Comparison of ENCODE assay signal across 19 mouse cellular contexts in the genomic region with DNA sequence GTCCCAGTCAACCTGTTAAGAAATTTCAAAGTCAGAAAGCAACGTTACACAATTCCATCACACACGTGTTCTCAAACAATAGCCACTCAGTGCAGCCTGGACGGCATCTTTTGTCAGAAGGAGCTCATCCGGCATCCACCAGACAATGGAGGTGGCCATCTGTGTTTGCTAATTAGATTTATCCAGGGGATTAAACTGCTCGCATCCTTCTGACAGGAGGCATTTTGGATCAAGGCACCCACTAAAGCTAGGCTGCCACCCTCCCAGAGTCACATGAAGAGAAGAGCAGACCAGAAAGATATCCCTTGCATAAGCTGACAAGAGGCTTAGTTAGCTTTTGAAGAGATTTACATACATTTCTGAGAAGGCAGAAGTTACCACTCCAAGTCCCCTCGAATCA.
DNase-seq lines count a peak whose midpoint lies in the region; ATAC-seq and TF ChIP-seq lines count a peak whose summit lies in the region.
"Had no signal": no experiment of that assay in that cellular context is flagged by ENCODE, and none has a peak within 500 bp of the region (broad histone marks: within the 10 kb centered on the region; RNA-seq: fewer than 3 reads in every experiment).

No protein-coding gene starts in this region.

- H3K4me1 ChIP-seq in forebrain, embryonic 12.5 days = peaks cover 14% of the 10 kb centered on the region
- peaks cover 9% of the 10 kb centered on the region for H3K4me1 ChIP-seq in forebrain, embryonic 10.5 days
- H3K4me1 ChIP-seq in midbrain, embryonic 10.5 days = peaks cover 24% of the 10 kb centered on the region
- no peaks in the 10 kb centered on the region for H3K4me1 ChIP-seq in neural tube, embryonic 15.5 days
- H3K4me1 ChIP-seq in liver, embryonic 11.5 days (replicated peaks; ENCODE audit: control insufficient read depth, insufficient read depth, low read length) = no peaks in the 10 kb centered on the region
- H3K4me1 ChIP-seq: embryonic facial prominence, embryonic 13.5 days; megakaryocyte, embryonic 14.5 days had no signal

- 5% methylated on average over 6 of the region's 6 CpGs for WGBS in forebrain, embryonic 12.5 days
- WGBS in forebrain, embryonic 10.5 days = 10% methylated on average over 6 of the region's 6 CpGs
- WGBS in midbrain, embryonic 10.5 days = 13% methylated on average over 6 of the region's 6 CpGs
- WGBS in neural tube, embryonic 15.5 days = 17% methylated on average over 6 of the region's 6 CpGs
- 52% methylated on average over 6 of the region's 6 CpGs for WGBS in liver, embryonic 11.5 days

- no peaks in the 10 kb centered on the region for H3K27me3 ChIP-seq in forebrain, embryonic 12.5 days
- H3K27me3 ChIP-seq in forebrain, embryonic 10.5 days (ENCODE audit: poor library complexity, severe bottlenecking) = no peaks in the 10 kb centered on the region
- peaks cover 31% of the 10 kb centered on the region for H3K27me3 ChIP-seq in midbrain, embryonic 10.5 days (ENCODE audit: low read depth, poor library complexity, severe bottlenecking)
- H3K27me3 ChIP-seq in neural tube, embryonic 15.5 days (replicated peaks) = no peaks in the 10 kb centered on the region
- no peaks in the 10 kb centered on the region for H3K27me3 ChIP-seq in liver, embryonic 11.5 days (replicated peaks; ENCODE audit: control insufficient read depth, insufficient read depth, low read length)
- H3K27me3 ChIP-seq: embryonic facial prominence, embryonic 13.5 days; megakaryocyte, embryonic 14.5 days had no signal

- no peak for TF ChIP-seq CTCF in brain, embryonic 14.5 days (IDR thresholded peaks at IDR 0.05; ENCODE audit: borderline replicate concordance, extremely low read depth, insufficient read depth, insufficient read length)

- no peak overlapping the region for H3K27ac ChIP-seq in forebrain, embryonic 12.5 days
- no peak overlapping the region for H3K27ac ChIP-seq in forebrain, embryonic 10.5 days
- H3K27ac ChIP-seq in midbrain, embryonic 10.5 days (replicated peaks) = peak overlapping the region; percentile 62
- no peak overlapping the region for H3K27ac ChIP-seq in neural tube, embryonic 15.5 days (replicated peaks)
- no peak overlapping the region for H3K27ac ChIP-seq in liver, embryonic 11.5 days (ENCODE audit: low read depth, low read length)
- H3K27ac ChIP-seq: embryonic facial prominence, embryonic 13.5 days had no signal

- no peak for TF ChIP-seq POLR2A in brain, embryonic 14.5 days (IDR thresholded peaks at IDR 0.05; ENCODE audit: borderline replicate concordance, extremely low read depth, insufficient read depth, insufficient read length, poor library complexity, severe bottlenecking)

- no peak overlapping the region for H3K9ac ChIP-seq in forebrain, embryonic 12.5 days
- H3K9ac ChIP-seq in neural tube, embryonic 15.5 days (replicated peaks) = no peak overlapping the region
- H3K9ac ChIP-seq in liver, embryonic 11.5 days (ENCODE audit: low read depth, low read length) = no peak overlapping the region
- H3K9ac ChIP-seq: embryonic facial prominence, embryonic 13.5 days; liver, postnatal 0 days had no signal

- H3K4me2 ChIP-seq in forebrain, embryonic 12.5 days = no peak overlapping the region
- H3K4me2 ChIP-seq in neural tube, embryonic 15.5 days = no peak overlapping the region
- H3K4me2 ChIP-seq in liver, embryonic 11.5 days = no peak overlapping the region
- H3K4me2 ChIP-seq: embryonic facial prominence, embryonic 13.5 days had no signal

- no peak for DNase-seq in forebrain, embryonic 10.5 days (ENCODE audit: extremely low spot score, low spot score)
- peak; percentile 67 for DNase-seq in brain, embryonic 14.5 days (ENCODE audit: low read depth)
- peak; percentile 69 for DNase-seq in midbrain, embryonic 10.5 days (ENCODE audit: low spot score)
- DNase-seq in liver, embryonic 11.5 days (ENCODE audit: low spot score) = no peak
- no peak for DNase-seq in thymus, postnatal 36 days
- DNase-seq in frontal cortex, postnatal 14 days (ENCODE audit: low spot score in 2 of 2) = no peak
- DNase-seq: adrenal gland, postnatal 10 days; cerebellum, adult 18-20 months; cerebellum, postnatal 36 days; kidney, adult 2 months; kidney, postnatal 36 days; liver, postnatal 0 days; lung, postnatal 14 days; right cerebral cortex, postnatal 4 days; thymus, postnatal 25 days had no signal

- H3K9me3 ChIP-seq in forebrain, embryonic 12.5 days = no peaks in the 10 kb centered on the region
- no peaks in the 10 kb centered on the region for H3K9me3 ChIP-seq in forebrain, embryonic 10.5 days
- H3K9me3 ChIP-seq in midbrain, embryonic 10.5 days (replicated peaks) = 0 out of 2 replicates have a peak, but pooled peaks cover 5% of the 10 kb centered on the region
- no peaks in the 10 kb centered on the region for H3K9me3 ChIP-seq in neural tube, embryonic 15.5 days (replicated peaks)
- H3K9me3 ChIP-seq in liver, embryonic 11.5 days (ENCODE audit: control insufficient read depth, low read length) = no peaks in the 10 kb centered on the region
- H3K9me3 ChIP-seq: embryonic facial prominence, embryonic 13.5 days had no signal

- ATAC-seq in forebrain, embryonic 12.5 days (ENCODE audit: low FRiP score) = peak; percentile 43; the same call in 1 of the 2 replicates
- 0 out of 2 replicates have a peak, but pooled peaks have one; percentile 14 for ATAC-seq in neural tube, embryonic 15.5 days (ENCODE audit: low FRiP score)
- no peak for ATAC-seq in liver, embryonic 11.5 days (replicated peaks; ENCODE audit: low FRiP score)
- ATAC-seq: liver, postnatal 0 days had no signal

- H3K36me3 ChIP-seq in forebrain, embryonic 12.5 days (replicated peaks) = no peaks in the 10 kb centered on the region
- H3K36me3 ChIP-seq in forebrain, embryonic 10.5 days (replicated peaks) = no peaks in the 10 kb centered on the region
- no peaks in the 10 kb centered on the region for H3K36me3 ChIP-seq in midbrain, embryonic 10.5 days
- no peaks in the 10 kb centered on the region for H3K36me3 ChIP-seq in neural tube, embryonic 15.5 days
- H3K36me3 ChIP-seq in liver, embryonic 11.5 days (ENCODE audit: control insufficient read depth, insufficient read depth, low read length) = no peaks in the 10 kb centered on the region
- H3K36me3 ChIP-seq: embryonic facial prominence, embryonic 13.5 days had no signal

- H3K4me3 ChIP-seq in forebrain, embryonic 12.5 days (replicated peaks) = no peak overlapping the region
- no peak overlapping the region for H3K4me3 ChIP-seq in forebrain, embryonic 10.5 days
- H3K4me3 ChIP-seq in midbrain, embryonic 10.5 days = no peak overlapping the region
- no peak overlapping the region for H3K4me3 ChIP-seq in neural tube, embryonic 15.5 days (replicated peaks)
- no peak overlapping the region for H3K4me3 ChIP-seq in liver, embryonic 11.5 days (ENCODE audit: low read depth, low read length)
- H3K4me3 ChIP-seq: embryonic facial prominence, embryonic 13.5 days; megakaryocyte, embryonic 14.5 days had no signal

Comparison
In these comparisons a context has a peak if more than half of its experiments do, and no peak if none do; other contexts are left out.
1. DNase-seq: peak in brain, embryonic 14.5 days (single experiment) and midbrain, embryonic 10.5 days (single experiment); none in forebrain, embryonic 10.5 days (single experiment), liver, embryonic 11.5 days (single experiment), thymus, postnatal 36 days (0 of 2) and frontal cortex, postnatal 14 days (0 of 2).